Mouse (Mus musculus) effector memory CD4-positive, alpha-beta T cell, adult 5 months (primary cell): ENCODE data around the gene Ccdc90b. TPM values are rescaled to one million over a fixed set of nuclear protein-coding genes. Genes with fewer than 3 reads are reported as not detected.

ENCODE experiments used
- polyA plus RNA-seq: library from polyadenylated mRNA; unstranded; fragments of 100-300 nt; shearing (Covaris generic); gene quantifications from one replicate; pipeline ENCODE4 v1.2.1, GENCODE M21; 2017

The Ccdc90b gene
- 9.0 TPM for polyA plus RNA-seq

GRCm38 (mm10) chr7:92560986-92561876 is at the start of gene Ccdc90b:
TSS of gene Ccdc90b (plus strand) at chr7:92561149.

Other genes starting within 250 kb of the Ccdc90b start
- not detected for gene Ankrd42, start 76.0 kb downstream of the Ccdc90b start, polyA plus RNA-seq
- 67.9 TPM for gene Pcf11, start 108.8 kb downstream of the Ccdc90b start, polyA plus RNA-seq
- gene Rab30, start 180.5 kb downstream of the Ccdc90b start, polyA plus RNA-seq, result 0.11 TPM